Mouse (Mus musculus): ENCODE measurements at regions not wholly inside any gene's neighbourhood (a gene's known extent, or its start where the extent isn't known, plus 50 kb on each side); places are given as distances from the start of the nearest gene placed in this dataset.

- TF ChIP-seq HCFC1 (IDR thresholded peaks at IDR 0.05; ENCODE audit: borderline replicate concordance, insufficient read depth, low read length) = no peak
- TF ChIP-seq ZNF384 (IDR thresholded peaks at IDR 0.05; ENCODE audit: low read depth, low read length) = no peak
- no peak for TF ChIP-seq ZC3H11A (IDR thresholded peaks at IDR 0.05; ENCODE audit: borderline replicate concordance, low read depth, low read length)
- no peak for TF ChIP-seq MAFK (IDR thresholded peaks at IDR 0.05; ENCODE audit: insufficient read depth, low read depth, low read length)
These were observed 285.1 kb upstream of the Paip1 start for GRCm38 (mm10) chr13:119143351-119143750.

All from ES-E14 (cell line).